Mouse (Mus musculus) intestine, embryonic 15.5 days (tissue): ENCODE results near the gene Hif1an. TPM values are rescaled to one million over a fixed set of nuclear protein-coding genes. Genes with fewer than 3 reads are reported as not detected.

Source experiments
- ATAC-seq: fragments of 200-750 bp; cut with Nextera tagmentation; 2 replicates; pipeline ENCODE4 v1.8.0; 2017; ENCODE audit warnings: moderate TSS enrichment, moderate library complexity
- H3K27ac ChIP-seq: fragments of 300-500 bp; sonication (generic); 2 replicates; pipeline ENCODE4 v1.5.1; 2015; ENCODE audit warnings: mild to moderate bottlenecking, inconsistent platforms
- H3K27me3 ChIP-seq: fragments of 300-500 bp; sonication (generic); replicated peaks from 2 replicates; pipeline ENCODE4 v1.6.1; 2015; ENCODE audit warnings: inconsistent platforms
- H3K36me3 ChIP-seq: fragments of 300-500 bp; sonication (generic); 2 replicates; pipeline ENCODE4 v1.6.1; 2015; ENCODE audit warnings: inconsistent platforms
- H3K4me1 ChIP-seq: fragments of 300-500 bp; sonication (generic); replicated peaks from 2 replicates; pipeline ENCODE4 v1.6.1; 2015; ENCODE audit warnings: inconsistent platforms
- H3K4me2 ChIP-seq: fragments of 300-500 bp; sonication (generic); replicated peaks from 2 replicates; pipeline ENCODE4 v1.6.1; 2015; ENCODE audit warnings: mild to moderate bottlenecking, inconsistent platforms
- H3K4me3 ChIP-seq: fragments of 300-500 bp; sonication (generic); replicated peaks from 2 replicates; pipeline ENCODE4 v1.5.1; 2015; ENCODE audit warnings: inconsistent platforms
- H3K9ac ChIP-seq: fragments of 300-500 bp; sonication (generic); 2 replicates; pipeline ENCODE4 v1.6.1; 2015; ENCODE audit warnings: inconsistent platforms
- H3K9me3 ChIP-seq: fragments of 300-500 bp; sonication (generic); 2 replicates; pipeline ENCODE4 v1.6.1; 2016; ENCODE audit warnings: inconsistent platforms
- WGBS: fragments of 180-500 bp; shearing (Covaris S2); methylation state at CpG from one replicate; pipeline ENCODE4 v1.1.7; 2015; 5-methylcytosine and 5-hydroxymethylcytosine counted together
- polyA plus RNA-seq: library from polyadenylated mRNA; unstranded; fragments of >200 nt; fragmentation: Nextera tagmentation; extraction: Ambion mirVana; gene quantifications from 2 replicates; pipeline ENCODE4 v1.2.1, GENCODE M21; 2015

Hif1an gene
- polyA plus RNA-seq, 1 experiment from 2014 or later, result 26.3 TPM

DNA sequence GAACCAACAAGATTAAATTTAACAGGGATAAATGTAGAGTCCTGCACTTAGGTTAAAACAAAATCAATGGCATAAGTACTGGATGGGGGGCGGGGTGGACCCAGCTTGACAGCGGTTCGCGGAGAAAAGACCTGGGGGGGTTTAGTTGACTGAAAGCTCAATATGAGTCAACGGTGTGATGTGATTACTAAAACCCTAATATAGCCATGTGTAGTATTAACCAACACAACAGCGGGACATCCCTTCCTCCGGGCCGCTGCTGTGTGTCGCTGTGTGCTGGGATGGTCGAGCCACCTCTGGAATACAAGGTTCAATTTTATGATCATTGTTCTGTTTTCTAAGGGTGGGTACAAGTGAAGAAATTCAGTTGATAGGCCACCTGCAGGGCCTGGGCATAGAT lies 19.5 kb downstream of the Hif1an start:
- 77% methylated on average over 10 of the region's 10 CpGs for WGBS
- no peaks in the 10 kb centered on the region for H3K9me3 ChIP-seq
- no peak overlapping the region for H3K9ac ChIP-seq
- ATAC-seq, result 0 out of 2 replicates have a peak, but pooled peaks have one; percentile 28
- H3K4me1 ChIP-seq, result 0 out of 2 replicates have a peak, but pooled peaks cover 2% of the 10 kb centered on the region
- no peak overlapping the region for H3K4me2 ChIP-seq
- no peak overlapping the region for H3K27ac ChIP-seq
- peaks cover 8% of the 10 kb centered on the region for H3K27me3 ChIP-seq
- H3K4me3 ChIP-seq, result no peak overlapping the region
- H3K36me3 ChIP-seq, result no peaks in the 10 kb centered on the region

DNA sequence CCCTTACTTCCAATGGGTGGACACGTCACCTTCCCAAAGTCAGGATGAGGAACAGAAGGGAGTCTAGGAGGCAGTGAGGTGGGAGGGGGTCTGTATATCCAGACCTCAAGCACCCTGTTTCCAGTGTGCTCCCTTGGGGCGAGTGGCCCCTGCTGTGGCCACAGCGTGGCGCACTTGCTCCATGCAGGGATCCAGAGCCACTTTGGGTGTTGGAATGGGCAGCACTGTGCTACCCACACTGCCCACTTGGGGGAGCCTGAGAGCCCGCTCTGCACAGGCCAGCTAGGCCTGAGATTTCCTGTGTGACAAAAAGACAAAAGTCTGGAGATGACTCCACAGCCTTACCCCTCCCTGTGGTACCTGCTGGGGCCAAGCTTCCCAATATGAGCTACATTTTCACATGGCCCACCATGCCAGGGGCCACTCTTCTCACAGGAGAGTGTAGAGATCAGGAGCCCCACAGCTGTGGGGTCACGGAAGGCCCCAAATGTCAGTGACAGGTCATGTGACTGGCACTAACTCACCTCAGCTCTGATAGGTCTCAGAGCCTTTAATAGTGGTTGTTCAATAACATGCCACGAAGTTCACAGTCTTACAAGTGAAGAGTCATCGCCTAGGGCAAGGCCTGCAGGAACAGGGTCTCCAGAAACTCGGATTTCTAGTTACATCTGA lies 20.1 kb downstream of the Hif1an start:
- Histone ChIP-seq H3K27me3 (peaks cover 11% of the 10 kb centered on the region), H3K4me3 (no peak overlapping the region), H3K9ac (no peak overlapping the region), H3K4me1 (0 out of 2 replicates have a peak, but pooled peaks cover 2% of the 10 kb centered on the region), H3K4me2 (no peak overlapping the region), H3K27ac (no peak overlapping the region), H3K36me3 (no peaks in the 10 kb centered on the region), H3K9me3 (no peaks in the 10 kb centered on the region)
- peak; percentile 86 for ATAC-seq
- WGBS, result 35% methylated on average over 9 of the region's 9 CpGs

DNA sequence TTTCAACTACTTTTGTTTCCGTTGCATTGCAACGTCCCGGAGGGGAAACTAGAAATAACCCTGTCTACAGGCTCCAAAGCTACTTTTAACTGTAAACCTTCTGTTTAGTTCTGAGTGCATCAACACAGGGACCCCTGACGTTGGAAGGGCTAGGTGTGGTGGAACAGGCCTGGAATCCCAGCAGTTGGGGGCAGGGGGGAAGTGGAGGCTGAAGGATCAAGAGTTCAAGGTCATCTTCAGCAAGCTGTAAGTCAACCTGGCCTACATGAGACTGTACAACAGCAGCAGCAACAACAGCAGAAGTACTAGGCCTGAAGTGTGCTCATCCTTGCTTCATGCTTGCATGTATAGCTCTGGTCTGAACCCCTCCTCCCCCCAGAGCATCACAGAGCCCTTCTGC lies 25.4 kb downstream of the Hif1an start:
- Histone ChIP-seq H3K9ac (no peak overlapping the region), H3K4me3 (no peak overlapping the region), H3K9me3 (no peaks in the 10 kb centered on the region), H3K4me2 (no peak overlapping the region), H3K27me3 (peaks cover 11% of the 10 kb centered on the region), H3K36me3 (no peaks in the 10 kb centered on the region), H3K4me1 (no peaks in the 10 kb centered on the region), H3K27ac (no peak overlapping the region)
- WGBS, result 41% methylated on average over 4 of the region's 4 CpGs
- no peak for ATAC-seq

DNA sequence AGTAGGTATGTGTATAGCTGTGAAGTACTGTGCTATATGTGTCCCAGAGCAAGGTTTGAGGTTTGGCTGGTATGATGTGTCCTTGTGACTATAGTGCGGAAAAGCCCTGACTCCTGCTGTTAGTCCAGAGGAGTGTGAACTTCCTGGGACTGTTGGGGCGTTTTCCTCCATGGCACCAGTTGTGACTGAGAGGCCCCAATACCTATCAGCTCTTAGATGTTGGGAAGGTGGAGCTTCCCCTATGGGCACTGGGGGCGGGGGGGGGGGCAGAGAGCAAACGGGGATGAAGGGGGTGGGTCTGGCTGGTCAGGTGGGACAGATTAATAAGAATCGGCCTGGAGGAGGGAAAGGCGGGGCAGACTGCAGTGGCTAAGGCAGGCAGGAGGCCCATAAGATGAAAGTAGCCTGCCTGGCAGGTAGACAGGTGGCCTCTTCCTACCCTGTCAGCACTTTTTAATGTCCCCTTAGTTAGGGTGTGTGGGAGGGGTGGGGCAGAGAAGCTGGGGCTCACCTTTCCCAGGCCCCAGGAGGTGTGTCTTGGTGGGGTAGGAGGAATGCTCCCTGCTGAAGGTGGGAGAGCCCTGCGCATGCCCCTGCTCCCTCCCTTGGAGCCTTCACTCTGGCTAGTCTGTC lies 27.1 kb downstream of the Hif1an start:
- Histone ChIP-seq H3K27ac (no peak overlapping the region), H3K9me3 (no peaks in the 10 kb centered on the region), H3K4me1 (no peaks in the 10 kb centered on the region), H3K4me3 (no peak overlapping the region), H3K9ac (no peak overlapping the region), H3K4me2 (no peak overlapping the region), H3K36me3 (no peaks in the 10 kb centered on the region), H3K27me3 (peaks cover 11% of the 10 kb centered on the region)
- ATAC-seq, result peak; percentile 56
- 53% methylated on average over 6 of the region's 7 CpGs for WGBS

DNA sequence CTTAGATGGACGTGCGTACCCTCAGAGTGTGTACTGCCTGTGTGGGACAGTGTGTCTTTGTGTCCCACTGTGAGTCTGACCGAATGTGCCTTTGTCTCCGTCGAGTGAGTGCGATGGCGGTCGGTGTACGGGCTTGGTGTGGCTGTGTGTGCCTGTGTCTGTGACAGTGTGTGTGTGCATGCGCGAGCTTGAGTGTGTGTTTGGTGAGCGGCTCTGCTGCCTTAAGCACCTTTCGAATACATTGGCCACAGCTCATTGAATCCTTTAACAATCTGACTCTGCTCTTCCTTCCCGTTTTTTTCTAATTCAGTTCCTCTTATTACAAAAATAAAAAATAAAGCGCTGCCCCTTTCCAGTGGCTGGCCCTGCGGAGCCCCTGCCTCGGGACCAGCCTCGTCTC lies 28.3 kb downstream of the Hif1an start:
- no peak overlapping the region for H3K27ac ChIP-seq
- H3K9ac ChIP-seq, result no peak overlapping the region
- no peaks in the 10 kb centered on the region for H3K9me3 ChIP-seq
- WGBS, result 83% methylated on average over 18 of the region's 18 CpGs
- no peaks in the 10 kb centered on the region for H3K36me3 ChIP-seq
- ATAC-seq, result no peak
- no peak overlapping the region for H3K4me3 ChIP-seq
- H3K27me3 ChIP-seq, result peaks cover 7% of the 10 kb centered on the region
- no peak overlapping the region for H3K4me2 ChIP-seq
- no peaks in the 10 kb centered on the region for H3K4me1 ChIP-seq

DNA sequence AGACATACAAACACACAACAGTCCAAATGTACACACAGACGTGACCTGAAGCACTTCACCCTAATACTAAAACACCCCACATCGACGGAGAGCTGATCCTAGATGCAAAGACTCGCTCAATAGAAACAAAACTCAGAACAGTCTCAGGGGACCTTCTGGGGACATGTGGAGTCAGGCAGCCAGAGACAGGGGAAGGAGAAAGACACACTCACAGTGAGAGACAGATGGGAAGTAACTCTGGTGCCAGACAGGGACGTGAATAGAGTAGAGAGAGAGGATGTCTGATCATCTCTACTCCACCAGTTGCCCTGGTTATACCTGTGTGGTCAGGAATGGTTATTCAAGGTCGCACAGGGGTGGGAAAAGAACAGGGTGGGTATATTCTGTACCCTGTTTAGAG lies 29.0 kb downstream of the Hif1an start:
- H3K4me3 ChIP-seq, result no peak overlapping the region
- H3K4me1 ChIP-seq, result no peaks in the 10 kb centered on the region
- H3K4me2 ChIP-seq, result no peak overlapping the region
- H3K27me3 ChIP-seq, result peaks cover 5% of the 10 kb centered on the region; the same call in 1 of the 2 replicates
- no peak overlapping the region for H3K9ac ChIP-seq
- 76% methylated on average over 6 of the region's 6 CpGs for WGBS
- ATAC-seq, result no peak
- no peaks in the 10 kb centered on the region for H3K9me3 ChIP-seq
- H3K27ac ChIP-seq, result no peak overlapping the region
- H3K36me3 ChIP-seq, result no peaks in the 10 kb centered on the region

DNA sequence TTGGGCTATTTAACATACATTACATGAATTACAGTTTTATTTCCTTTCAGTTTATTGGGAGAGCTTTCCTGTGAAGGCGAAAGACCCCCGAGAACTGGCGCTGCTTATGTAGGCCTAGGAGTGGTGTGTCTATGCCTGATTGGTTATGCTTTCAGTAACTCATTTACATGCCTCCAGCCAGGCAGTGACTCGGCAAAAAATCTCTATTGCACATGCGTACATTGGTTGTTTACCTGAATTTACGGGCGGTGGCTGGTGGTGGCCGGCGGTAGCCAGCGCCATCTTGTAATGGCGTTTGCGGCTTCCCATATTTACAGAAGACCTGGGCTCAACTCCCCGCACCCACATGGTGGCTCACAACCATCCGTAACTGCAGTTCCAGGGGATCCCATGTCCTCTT lies 31.5 kb downstream of the Hif1an start:
- Histone ChIP-seq H3K4me3 (no peak overlapping the region), H3K27me3 (no peaks in the 10 kb centered on the region), H3K36me3 (no peaks in the 10 kb centered on the region), H3K4me2 (no peak overlapping the region), H3K9me3 (no peaks in the 10 kb centered on the region), H3K9ac (no peak overlapping the region), H3K27ac (no peak overlapping the region), H3K4me1 (no peaks in the 10 kb centered on the region)
- no peak for ATAC-seq
- 95% methylated on average over 14 of the region's 14 CpGs for WGBS

DNA sequence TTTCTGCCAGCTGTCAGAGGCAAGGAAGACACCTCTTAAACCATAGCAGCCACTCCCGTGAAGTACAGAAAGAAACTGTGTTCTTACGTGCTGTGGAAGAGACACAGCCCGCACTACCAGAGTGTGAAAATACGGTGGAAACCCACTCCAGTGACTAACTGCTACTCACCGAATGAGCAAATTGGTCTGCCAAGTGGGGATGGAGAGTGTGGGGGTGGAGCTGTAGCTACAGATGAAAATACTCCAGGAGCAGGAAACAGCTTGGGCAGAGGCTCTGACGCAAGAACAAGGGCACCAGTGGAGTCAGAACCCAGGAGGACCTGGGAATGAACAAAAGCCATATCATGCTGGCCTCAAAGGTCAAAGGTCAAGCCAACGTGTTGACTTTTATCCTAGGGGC lies 55.5 kb downstream of the Hif1an start:
- ATAC-seq, result no peak
- Histone ChIP-seq H3K4me2 (no peak overlapping the region), H3K9me3 (no peaks in the 10 kb centered on the region), H3K27ac (no peak overlapping the region), H3K9ac (no peak overlapping the region), H3K4me3 (no peak overlapping the region), H3K36me3 (no peaks in the 10 kb centered on the region), H3K27me3 (no peaks in the 10 kb centered on the region), H3K4me1 (no peaks in the 10 kb centered on the region)
- WGBS, result 57% methylated on average over 7 of the region's 7 CpGs

Other genes starting within 250 kb of the Hif1an start
- 0.10 and 0.19 TPM in 2 replicates for gene Scd4, start 229.8 kb upstream of the Hif1an start, polyA plus RNA-seq
- gene Scd1, start 155.0 kb upstream of the Hif1an start, polyA plus RNA-seq, result 5.2 TPM in 2 replicates
- not detected in 2 replicates for gene Wnt8b, start 69.4 kb upstream of the Hif1an start, polyA plus RNA-seq
- 0.40 and 0.49 TPM in 2 replicates for gene Sec31b, start 17.0 kb upstream of the Hif1an start, polyA plus RNA-seq
- gene Gm20538, start 10.0 kb upstream of the Hif1an start, polyA plus RNA-seq, result not detected in 2 replicates
- 562 and 659 TPM in 2 replicates for gene Ndufb8, start 7.4 kb upstream of the Hif1an start, polyA plus RNA-seq
- 0.04 and 0.11 TPM in 2 replicates for gene Pax2, start 193.2 kb downstream of the Hif1an start, polyA plus RNA-seq